Mouse (Mus musculus) embryonic stem cell, embryonic (primary cell): Measurements from ENCODE around the gene Slc17a7.

Experiments
- CTCF ChIA-PET, 4 experiments: fragments of 300-600 bp in 2 of 4; fragments of 350-600 bp in 2 of 4; sonication (Branson Sonifier 250); formaldehyde crosslinking; loops; one replicate each; lab custom pipeline; 2022; ENCODE audit warnings: inconsistent platforms in 2 of 4; lab: Charles Lee
- POLR2A ChIA-PET, 4 experiments: fragments of 300-600 bp in 2 of 4; fragments of 350-600 bp in 2 of 4; sonication (Branson Sonifier 250); formaldehyde crosslinking; loops; one replicate each; lab custom pipeline; 2022; ENCODE audit warnings: antibody characterized with exemption in 4 of 4, inconsistent platforms in 1 of 4; lab: Charles Lee

Gene Slc17a7

DNA sequence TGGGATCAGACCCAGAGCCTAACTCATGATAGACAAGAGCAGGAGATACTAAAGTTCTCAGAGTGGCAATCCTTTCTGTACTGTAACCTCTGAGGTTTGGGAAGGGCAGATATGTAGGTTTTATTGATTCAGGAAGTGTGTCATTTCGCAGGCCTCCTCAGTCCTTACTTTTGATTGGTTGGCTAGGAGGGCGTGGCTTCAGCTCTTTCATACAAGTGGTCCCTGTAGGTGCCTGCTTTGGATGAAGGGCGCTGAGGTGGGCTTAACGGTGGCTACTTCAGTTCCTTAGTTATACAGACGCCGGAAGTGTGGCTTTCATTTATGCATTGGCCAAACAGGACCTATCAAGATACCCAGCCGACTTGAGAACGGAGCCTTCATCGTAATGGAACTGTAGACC, 8.2 kb upstream of the Slc17a7 start:
- POLR2A ChIA-PET, result interaction anchor here in 3 of 4 experiments (0.6 to 7.3 kb wide), 66 partner anchors 8 to 517 kb away, joined by 3 to 144 read pairs (median 7); partner anchors contain the start of genes Ccdc155 (in 2 of the 3), Fcgrt (in 2 of the 3), Rpl13a (in 2 of the 3) and Rras (in 2 of the 3)
- CTCF ChIA-PET, result interaction anchor here in 3 of 4 experiments (0.5 to 3.0 kb wide), 36 partner anchors 8 to 473 kb away, joined by 3 to 34 read pairs (median 4); partner anchors contain the start of genes Ccdc155 (in 2 of the 3), Flt3l (in 2 of the 3), Gm45713 (in 2 of the 3) and Gys1 (in 1 of the 3)

DNA sequence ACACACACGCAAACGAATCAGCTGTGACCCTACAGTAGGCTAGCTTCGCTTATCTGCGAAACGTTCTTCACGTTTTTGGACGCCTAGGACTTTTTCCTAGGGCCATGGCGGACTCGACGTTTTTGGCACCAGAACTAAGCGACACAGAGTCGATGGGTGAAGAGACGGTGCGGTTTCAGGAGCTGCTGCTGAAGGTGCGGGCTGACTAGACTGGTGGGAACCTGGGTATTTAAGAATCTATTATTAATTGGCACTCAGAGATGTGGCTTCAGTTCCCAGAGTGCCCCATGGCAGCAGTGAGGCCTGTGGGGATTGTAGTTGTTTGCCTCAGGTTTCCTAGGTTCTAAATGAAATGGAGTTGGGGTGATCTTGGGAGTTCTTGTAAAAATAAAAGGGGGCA, 7.5 kb upstream of the Slc17a7 start:
- ChIA-PET CTCF (interaction anchor here in 3 of 4 experiments (0.6 to 3.0 kb wide), 15 partner anchors 9 to 185 kb away, joined by 3 to 34 read pairs (median 4); partner anchors contain the start of genes Flt3l (in 2 of the 3), Gm45713 (in 2 of the 3), Ccdc155 (in 1 of the 3) and Rcn3 (in 1 of the 3)), POLR2A (interaction anchor here in 2 of 4 experiments (0.6 to 7.3 kb wide), 21 partner anchors 8 to 562 kb away, joined by 3 to 57 read pairs (median 5); partner anchors contain the start of genes Atf5 (in 1 of the 2), Il4i1 (in 1 of the 2), Nup62 (in 1 of the 2) and Rcn3 (in 1 of the 2))

DNA sequence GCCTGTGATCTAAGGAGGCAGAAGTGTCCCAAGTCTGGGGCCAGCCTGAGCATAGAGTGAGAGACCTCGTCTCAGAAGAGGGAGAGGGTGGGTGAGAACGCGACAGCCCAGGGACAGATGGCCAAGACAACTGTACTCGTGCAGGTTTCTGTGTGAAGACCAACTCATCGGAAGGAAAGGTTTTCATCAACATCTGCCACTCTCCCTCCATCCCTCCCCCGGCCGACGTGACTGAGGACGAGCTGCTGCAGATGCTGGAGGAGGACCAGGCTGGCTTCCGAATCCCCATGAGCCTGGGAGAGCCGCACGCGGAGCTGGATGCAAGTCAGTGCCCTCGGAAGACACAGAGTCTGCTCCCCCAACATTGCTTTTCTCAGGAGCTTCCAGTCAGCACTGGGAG, 6.3 kb upstream of the Slc17a7 start:
- ChIA-PET CTCF (interaction anchor here in 1 of 4 experiments (1.1 to 1.9 kb wide), 2 partner anchors 12 to 79 kb away, joined by 3 to 5 read pairs; no protein-coding TSS in a partner anchor), POLR2A (interaction anchor here in 1 of 4 experiments (0.9 to 1.3 kb wide), 5 partner anchors 12 to 561 kb away, joined by 3 to 5 read pairs (median 3); partner anchors contain the start of gene Sphk2)

DNA sequence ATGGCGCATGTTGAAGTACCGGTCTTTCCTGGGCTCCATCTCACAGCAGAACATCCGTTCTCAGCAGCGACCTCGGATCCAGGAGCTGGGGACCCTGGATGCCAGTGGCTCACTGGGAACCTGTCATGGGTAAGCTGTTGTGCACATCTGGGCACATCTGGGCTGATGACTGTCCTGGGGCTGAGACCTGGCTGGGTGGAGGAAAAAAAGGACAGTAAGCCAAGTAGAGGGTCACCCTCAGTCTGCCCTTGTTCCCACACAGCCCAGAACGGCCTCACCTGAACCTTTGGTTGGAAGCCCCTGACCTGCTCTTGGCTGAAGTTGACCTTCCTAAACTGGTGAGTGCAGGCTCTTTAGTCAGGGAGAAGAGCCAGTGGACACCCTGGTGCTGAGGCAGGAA, 4.8 kb upstream of the Slc17a7 start:
- ChIA-PET CTCF (interaction anchor here in 2 of 4 experiments (0.6 to 1.9 kb wide), 4 partner anchors 10 to 116 kb away, joined by 3 to 5 read pairs (median 4); no protein-coding TSS in a partner anchor), POLR2A (interaction anchor here in 2 of 4 experiments (0.7 to 1.1 kb wide), 3 partner anchors 16 to 40 kb away, joined by 3 read pairs; no protein-coding TSS in a partner anchor)

DNA sequence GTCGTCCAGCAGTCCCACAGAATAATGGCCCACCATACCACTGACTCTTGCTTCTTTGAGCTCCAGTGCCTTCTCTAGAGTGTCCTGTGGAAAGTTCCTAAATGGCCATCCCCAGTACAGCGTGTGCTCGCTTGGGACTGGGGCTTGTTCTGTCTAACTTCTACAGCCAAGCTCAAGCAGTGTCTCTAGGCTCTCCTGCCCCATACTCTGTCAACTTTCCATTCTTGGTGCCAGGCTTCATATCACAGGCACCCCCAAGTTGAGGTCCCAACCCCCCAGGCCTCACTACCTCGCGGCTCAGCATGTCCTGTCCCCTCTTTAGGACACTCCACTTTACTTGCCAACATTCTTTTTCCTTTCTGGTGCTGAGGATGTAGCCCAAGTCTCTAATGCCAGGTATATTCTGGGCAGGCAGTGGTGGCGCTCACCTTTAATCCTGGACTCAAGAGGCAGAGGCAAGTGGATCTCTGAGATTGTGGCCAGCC, 3.4 kb upstream of the Slc17a7 start:
- POLR2A ChIA-PET, result interaction anchor here in 2 of 4 experiments (0.6 to 3.2 kb wide), 6 partner anchors 9 to 123 kb away, joined by 3 to 19 read pairs (median 3); no protein-coding TSS in a partner anchor
- CTCF ChIA-PET, result interaction anchor here in 1 of 4 experiments (1.8 kb wide), 1 partner anchor 9 kb away, joined by 4 read pairs; no protein-coding TSS in a partner anchor

DNA sequence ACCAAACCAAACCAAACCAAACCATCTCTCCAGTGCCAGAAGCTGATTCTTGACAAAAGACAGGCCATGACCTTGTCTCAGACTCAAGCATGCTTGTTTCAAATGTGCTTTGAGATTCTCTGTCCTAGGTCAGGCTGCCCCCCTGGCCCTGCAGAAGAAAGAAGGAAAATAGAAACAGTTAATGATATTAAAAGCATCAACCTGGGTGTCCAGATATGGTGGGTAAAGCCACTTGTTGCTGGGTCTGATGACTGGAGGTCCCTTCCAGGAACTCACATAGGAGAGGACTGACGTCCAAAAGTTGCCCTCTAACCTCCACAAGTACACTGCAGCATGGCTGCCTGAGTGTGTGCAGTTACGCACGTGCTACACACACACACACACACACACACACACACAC, 2.9 kb upstream of the Slc17a7 start:
- POLR2A ChIA-PET, result interaction anchor here in 2 of 4 experiments (0.6 to 3.2 kb wide), 17 partner anchors 8 to 297 kb away, joined by 3 to 19 read pairs (median 3); partner anchors contain the start of gene Tsks (in 1 of the 2)
- CTCF ChIA-PET, result interaction anchor here in 2 of 4 experiments (1.5 to 3.5 kb wide), 7 partner anchors 8 to 521 kb away, joined by 3 to 37 read pairs (median 9); no protein-coding TSS in a partner anchor

DNA sequence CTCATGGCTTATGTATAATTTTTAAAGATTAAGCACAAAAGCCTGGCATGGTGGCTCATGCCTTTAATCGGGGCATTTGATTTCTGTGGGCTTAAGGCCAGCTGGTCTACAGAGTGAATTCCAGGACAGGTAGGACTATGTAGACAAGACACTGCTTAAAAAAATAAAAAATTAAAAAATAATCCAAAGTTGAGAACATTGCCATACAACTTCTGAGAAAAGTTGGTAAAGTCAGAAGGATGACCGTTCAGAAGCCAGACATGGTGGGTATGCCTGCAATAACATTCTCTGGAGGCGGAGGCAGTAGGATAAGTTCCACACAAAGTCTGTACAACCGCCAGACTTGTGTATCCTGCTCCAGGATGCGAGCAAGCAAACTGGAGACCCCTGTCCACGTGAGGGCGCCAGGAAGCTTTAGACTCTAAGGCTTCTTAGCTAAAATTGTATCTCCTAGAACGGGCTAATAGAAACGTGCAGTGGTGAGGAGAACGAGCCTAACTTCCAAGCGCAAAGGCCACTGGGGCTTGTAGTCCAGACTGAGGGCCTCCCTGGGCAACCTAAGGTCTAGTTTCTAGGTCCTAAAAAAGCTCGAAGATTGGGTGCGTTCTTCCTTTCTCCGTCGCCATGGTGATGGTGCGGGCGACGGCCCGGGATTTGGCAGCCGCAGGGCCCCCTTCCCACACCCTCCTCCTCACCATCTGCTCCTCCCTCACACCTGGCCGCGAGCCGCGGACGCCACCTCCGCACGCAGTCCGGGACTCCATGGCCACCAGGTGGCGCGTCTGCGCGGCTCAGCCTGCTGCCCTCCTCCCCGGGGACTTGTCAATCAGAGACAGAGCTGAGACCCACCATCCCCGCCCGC, 1.9 kb upstream of the Slc17a7 start:
- ChIA-PET POLR2A (interaction anchor here (0.6 to 5.2 kb wide), 61 partner anchors 9 to 453 kb away, joined by 3 to 57 read pairs (median 3); partner anchors contain the start of genes Ccdc155 (in 2 of the 4), Rcn3 (in 2 of the 4), Aldh16a1 (in 1 of the 4) and Ftl1 (in 1 of the 4)), CTCF (interaction anchor here (0.5 to 3.8 kb wide), 89 partner anchors 8 to 698 kb away, joined by 3 to 37 read pairs (median 4); partner anchors contain the start of genes Flt3l (in 3 of the 4), Ccdc155 (in 2 of the 4), Gm45713 (in 2 of the 4) and Rcn3 (in 2 of the 4))

DNA sequence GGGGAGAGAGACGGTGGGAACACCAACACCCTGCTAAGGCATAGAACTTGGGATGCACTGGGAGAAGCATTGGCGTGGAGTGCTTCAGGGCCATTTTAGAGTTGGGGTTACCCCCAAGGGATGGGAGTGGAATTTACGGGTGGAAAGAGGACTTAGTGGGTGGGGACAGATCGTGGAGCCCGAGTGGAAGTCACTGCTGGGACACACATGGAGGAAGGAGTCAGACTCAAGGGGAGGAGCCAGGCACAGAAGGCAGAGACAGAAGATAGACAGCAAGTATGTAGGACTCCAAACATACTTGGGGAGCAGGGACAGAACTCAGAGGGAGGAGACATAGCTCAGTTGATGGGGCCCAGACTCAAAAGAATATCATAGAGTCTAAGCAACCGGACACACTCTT, 1.2 kb upstream of the Slc17a7 start:
- CTCF ChIA-PET, result interaction anchor here (0.5 to 3.8 kb wide), 82 partner anchors 8 to 697 kb away, joined by 3 to 37 read pairs (median 4); partner anchors contain the start of genes Flt3l (in 3 of the 4), Ccdc155 (in 2 of the 4), Gm45713 (in 2 of the 4) and Aldh16a1 (in 1 of the 4)
- POLR2A ChIA-PET, result interaction anchor here in 3 of 4 experiments (0.6 to 5.2 kb wide), 49 partner anchors 8 to 468 kb away, joined by 3 to 57 read pairs (median 4); partner anchors contain the start of genes Ccdc155 (in 2 of the 3), Aldh16a1 (in 1 of the 3), Ftl1 (in 1 of the 3) and Nup62 (in 1 of the 3)

DNA sequence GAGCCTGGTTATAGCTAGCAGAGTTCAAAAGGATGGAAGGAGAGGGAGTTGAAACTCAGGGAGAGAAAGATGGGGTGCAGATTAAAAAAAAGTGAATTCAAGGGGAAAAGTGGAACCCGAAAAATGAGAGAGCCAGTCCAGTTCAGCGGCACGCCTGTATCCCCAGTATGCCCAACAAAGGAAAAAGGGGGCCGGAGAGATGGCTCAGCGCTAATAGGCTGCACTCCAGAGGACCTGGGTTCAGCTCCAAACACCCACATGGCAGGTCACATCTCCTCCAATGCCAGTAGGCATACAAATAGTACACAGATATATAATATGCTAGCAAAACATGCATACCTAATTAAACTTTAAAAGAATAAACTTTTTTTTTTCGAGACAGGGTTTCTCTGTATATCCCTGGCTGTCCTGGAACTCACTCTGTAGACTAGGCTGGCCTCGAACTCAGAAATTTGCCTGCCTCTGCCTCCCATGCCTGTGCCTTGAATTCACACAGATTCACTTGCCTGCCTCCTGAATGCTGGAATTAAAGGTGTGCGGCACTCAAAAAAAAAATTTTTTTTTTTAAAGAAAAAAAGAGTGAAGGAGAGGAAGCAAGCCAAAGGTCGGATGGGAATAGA, 643 bp upstream of the Slc17a7 start:
- ChIA-PET CTCF (interaction anchor here in 3 of 4 experiments (0.6 to 3.8 kb wide), 22 partner anchors 8 to 272 kb away, joined by 3 to 37 read pairs (median 4); partner anchors contain the start of genes Flt3l (in 2 of the 3), Aldh16a1 (in 1 of the 3), Gm45713 (in 1 of the 3) and Pih1d1 (in 1 of the 3)), POLR2A (interaction anchor here in 3 of 4 experiments (0.6 to 5.2 kb wide), 23 partner anchors 8 to 468 kb away, joined by 3 to 57 read pairs (median 5); partner anchors contain the start of genes Aldh16a1 (in 2 of the 3), Pih1d1 (in 2 of the 3) and Ccdc155 (in 1 of the 3))

DNA sequence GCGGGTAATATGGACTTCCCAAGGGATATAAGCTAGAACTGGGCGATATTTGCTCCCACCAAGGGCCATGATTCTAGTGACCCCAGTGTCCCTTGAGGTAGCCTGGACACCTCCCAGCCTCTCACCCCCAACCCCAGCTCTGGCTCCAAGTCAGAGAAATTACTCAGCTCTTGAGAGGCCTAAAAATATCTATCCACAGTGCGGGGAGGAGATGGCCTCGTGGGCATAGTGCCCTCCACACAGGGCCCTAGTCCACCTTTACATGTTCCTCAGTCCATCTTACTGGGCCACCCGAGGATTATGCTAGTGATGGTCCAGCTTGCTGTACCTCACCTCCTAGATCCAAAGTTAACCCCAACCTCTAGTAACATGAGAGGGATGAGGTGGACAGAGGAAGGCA, 1.1 kb downstream of the Slc17a7 start:
- ChIA-PET CTCF (interaction anchor here (0.5 to 3.8 kb wide), 11 partner anchors 7 to 207 kb away, joined by 3 to 37 read pairs (median 3); no protein-coding TSS in a partner anchor), POLR2A (interaction anchor here in 3 of 4 experiments (0.5 to 5.2 kb wide), 20 partner anchors 7 to 315 kb away, joined by 3 to 57 read pairs (median 4); partner anchors contain the start of genes Aldh16a1 (in 2 of the 3), Pih1d1 (in 2 of the 3) and Ccdc155 (in 1 of the 3))

DNA sequence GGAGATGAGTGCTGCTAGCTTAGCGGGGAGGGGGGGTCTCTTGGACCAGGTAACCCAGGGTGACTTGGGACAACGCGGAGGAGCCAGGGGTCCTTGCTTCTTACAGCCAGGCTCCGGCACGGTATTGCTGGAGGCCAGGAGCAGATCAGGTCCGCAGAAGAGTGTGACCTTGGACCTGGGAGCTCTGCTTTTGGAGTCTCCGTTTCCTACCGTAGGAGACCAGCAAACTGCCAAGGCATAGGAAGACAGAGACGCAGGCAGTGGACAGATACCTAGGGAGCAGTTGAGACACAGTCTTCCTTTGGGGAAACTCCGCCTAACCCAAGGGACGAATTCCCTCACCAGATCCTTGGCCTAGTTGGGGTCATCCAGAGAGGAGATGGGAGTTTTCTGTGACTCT, 2.0 kb downstream of the Slc17a7 start:
- CTCF ChIA-PET, result interaction anchor here in 3 of 4 experiments (0.5 to 1.0 kb wide), 5 partner anchors 10 to 210 kb away, joined by 3 to 5 read pairs (median 3); partner anchors contain the start of genes Flt3l (in 1 of the 3) and Gm45713 (in 1 of the 3)

DNA sequence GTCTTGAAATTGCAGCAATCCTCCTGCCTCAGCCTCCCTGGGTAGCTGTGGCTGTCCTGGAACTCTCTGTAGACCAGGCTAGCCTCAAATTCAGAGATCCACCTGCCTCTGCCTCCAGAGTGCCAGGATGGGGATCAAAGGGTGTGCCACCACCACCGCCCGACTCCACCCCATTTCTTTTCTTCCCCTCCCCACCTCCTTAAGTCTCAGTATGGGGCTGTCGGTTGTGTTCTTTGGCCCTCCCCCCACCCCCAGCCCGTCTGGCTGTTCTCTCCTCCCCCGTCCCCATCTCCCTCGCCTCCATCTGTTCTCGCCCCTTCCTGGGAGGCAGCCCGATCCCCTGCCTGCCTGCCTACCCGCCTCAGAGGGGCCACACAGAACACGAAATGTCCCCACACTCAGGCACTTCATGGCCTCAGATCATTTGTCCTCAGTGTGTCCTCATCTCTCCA, 3.2 kb downstream of the Slc17a7 start:
- ChIA-PET POLR2A (interaction anchor here in 2 of 4 experiments (0.8 to 1.7 kb wide), 6 partner anchors 11 to 176 kb away, joined by 3 to 8 read pairs (median 4); partner anchors contain the start of genes Aldh16a1 (in 1 of the 2) and Pih1d1 (in 1 of the 2)), CTCF (interaction anchor here in 3 of 4 experiments (0.7 to 1.1 kb wide), 3 partner anchors 12 to 767 kb away, joined by 3 to 6 read pairs (median 5); partner anchors contain the start of gene Aldh16a1 (in 1 of the 3))

More for the DNA sequence above, 2.0 kb downstream of the Slc17a7 start:
- POLR2A ChIA-PET, result interaction anchor here in 2 of 4 experiments (0.6 to 5.2 kb wide), 12 partner anchors 9 to 195 kb away, joined by 3 to 57 read pairs (median 4); partner anchors contain the start of genes Aldh16a1 (in 2 of the 2), Pih1d1 (in 2 of the 2) and Pth2 (in 1 of the 2)

DNA sequence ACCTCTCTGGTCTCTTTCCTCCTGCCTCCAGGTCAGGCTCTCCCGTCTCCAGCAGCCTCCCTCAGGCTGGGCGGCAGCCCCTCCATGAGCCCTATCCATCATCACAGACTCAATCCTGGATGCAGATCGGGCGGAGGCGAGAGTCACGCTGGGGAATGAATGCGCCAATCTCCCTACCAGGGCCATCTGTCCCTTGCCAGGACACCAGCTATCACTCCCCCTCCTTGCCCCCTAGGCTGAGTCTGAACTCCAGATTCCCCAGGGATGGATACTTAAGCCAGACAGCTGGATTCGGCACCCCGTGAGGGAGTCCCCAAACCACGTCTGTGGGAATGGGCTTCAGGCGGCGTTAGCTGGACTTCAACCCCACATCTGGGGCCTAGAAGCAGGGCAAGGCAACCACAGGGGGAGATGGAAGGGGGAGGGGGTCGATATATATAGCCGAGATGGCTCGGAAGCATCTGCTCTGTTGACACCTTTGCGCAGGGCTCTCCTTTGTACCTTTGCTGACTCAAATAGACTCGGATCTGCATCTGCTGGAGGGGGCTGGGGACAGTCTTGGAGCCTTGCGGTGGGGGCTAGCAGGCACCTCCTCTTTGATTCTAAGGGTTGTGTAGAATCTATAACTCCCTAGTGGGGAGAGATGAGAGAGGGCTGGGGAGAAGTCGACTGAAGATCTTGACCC, 4.2 kb downstream of the Slc17a7 start:
- POLR2A ChIA-PET, result interaction anchor here in 3 of 4 experiments (0.8 to 2.1 kb wide), 12 partner anchors 10 to 175 kb away, joined by 3 to 14 read pairs (median 4); partner anchors contain the start of genes Aldh16a1 (in 3 of the 3) and Pih1d1 (in 3 of the 3)
- CTCF ChIA-PET, result interaction anchor here in 1 of 4 experiments (1.1 to 5.7 kb wide), 2 partner anchors 13 kb away, joined by 3 to 34 read pairs; partner anchors contain the start of genes Aldh16a1 and Pih1d1

DNA sequence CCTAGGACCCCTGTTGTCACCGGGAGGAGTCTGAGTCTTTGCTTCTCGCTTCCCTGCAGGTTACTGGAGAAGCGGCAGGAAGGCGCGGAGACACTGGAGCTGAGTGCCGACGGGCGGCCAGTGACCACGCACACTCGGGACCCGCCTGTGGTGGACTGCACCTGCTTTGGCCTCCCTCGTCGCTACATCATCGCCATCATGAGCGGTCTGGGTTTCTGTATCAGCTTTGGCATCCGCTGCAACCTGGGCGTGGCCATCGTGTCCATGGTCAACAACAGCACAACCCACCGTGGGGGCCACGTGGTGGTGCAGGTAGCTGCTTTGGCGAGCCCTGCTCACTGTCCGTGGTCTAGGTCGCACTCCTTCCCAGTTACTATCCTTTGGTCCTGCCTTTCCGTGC, 4.9 kb downstream of the Slc17a7 start:
- CTCF ChIA-PET, result interaction anchor here in 1 of 4 experiments (0.6 to 5.7 kb wide), 9 partner anchors 8 to 157 kb away, joined by 3 to 34 read pairs (median 4); partner anchors contain the start of genes Aldh16a1, Pih1d1 and Tead2

More for the DNA sequence above, 4.9 kb downstream of the Slc17a7 start:
- POLR2A ChIA-PET, result interaction anchor here in 3 of 4 experiments (0.6 to 2.1 kb wide), 23 partner anchors 8 to 232 kb away, joined by 3 to 14 read pairs (median 4); partner anchors contain the start of genes Aldh16a1 (in 3 of the 3), Pih1d1 (in 2 of the 3), Pth2 (in 1 of the 3) and Scaf1 (in 1 of the 3)
